Mouse (Mus musculus) embryonic facial prominence, embryonic 13.5 days (tissue): ENCODE data around the gene D7Ertd443e. TPM values are rescaled to one million over a fixed set of nuclear protein-coding genes. Genes with fewer than 3 reads are reported as not detected.

ENCODE experiments used
- ATAC-seq: fragments of 200-750 bp; cut with Nextera tagmentation; 2 replicates; pipeline ENCODE4 v1.8.0; 2017; ENCODE audit warnings: low read depth; ENCODE audit not compliant: insufficient number of reproducible peaks, insufficient read depth, low FRiP score, low TSS enrichment
- H3K27ac ChIP-seq: fragments of 300-500 bp; sonication (generic); 2 replicates; pipeline ENCODE4 v1.5.1; 2015; ENCODE audit warnings: moderate library complexity, mild to moderate bottlenecking, inconsistent platforms
- H3K27me3 ChIP-seq: fragments of 300-500 bp; sonication (generic); 2 replicates; pipeline ENCODE4 v1.6.1; 2015; ENCODE audit warnings: mild to moderate bottlenecking, inconsistent platforms
- H3K36me3 ChIP-seq: fragments of 300-500 bp; sonication (generic); 2 replicates; pipeline ENCODE4 v1.6.1; 2015; ENCODE audit warnings: mild to moderate bottlenecking, inconsistent platforms
- H3K4me1 ChIP-seq: fragments of 300-500 bp; sonication (generic); 2 replicates; pipeline ENCODE4 v1.6.1; 2015; ENCODE audit warnings: inconsistent platforms
- H3K4me2 ChIP-seq: fragments of 300-500 bp; sonication (generic); 2 replicates; pipeline ENCODE4 v1.6.1; 2015; ENCODE audit warnings: moderate library complexity, mild to moderate bottlenecking, inconsistent platforms
- H3K4me3 ChIP-seq: fragments of 300-500 bp; sonication (generic); 2 replicates; pipeline ENCODE4 v1.5.1; 2015; ENCODE audit warnings: mild to moderate bottlenecking, inconsistent platforms
- H3K9ac ChIP-seq: fragments of 300-500 bp; sonication (generic); 2 replicates; pipeline ENCODE4 v1.6.1; 2015; ENCODE audit warnings: mild to moderate bottlenecking, inconsistent platforms
- H3K9me3 ChIP-seq: fragments of 300-500 bp; sonication (generic); 2 replicates; pipeline ENCODE4 v1.6.1; 2016; ENCODE audit warnings: inconsistent platforms
- WGBS: fragments of 180-500 bp; shearing (Covaris S2); methylation state at CpG from one replicate; pipeline ENCODE4 v1.1.7; 2015; ENCODE audit warnings: mixed read lengths; 5-methylcytosine and 5-hydroxymethylcytosine counted together
- polyA plus RNA-seq: library from polyadenylated mRNA; unstranded; fragments of >200 nt; fragmentation: Nextera tagmentation; extraction: Ambion mirVana; gene quantifications from 2 replicates; pipeline ENCODE4 v1.2.1, GENCODE M21; 2015

Gene D7Ertd443e
- polyA plus RNA-seq, 1 experiment from 2014 or later = 0.08 TPM

DNA sequence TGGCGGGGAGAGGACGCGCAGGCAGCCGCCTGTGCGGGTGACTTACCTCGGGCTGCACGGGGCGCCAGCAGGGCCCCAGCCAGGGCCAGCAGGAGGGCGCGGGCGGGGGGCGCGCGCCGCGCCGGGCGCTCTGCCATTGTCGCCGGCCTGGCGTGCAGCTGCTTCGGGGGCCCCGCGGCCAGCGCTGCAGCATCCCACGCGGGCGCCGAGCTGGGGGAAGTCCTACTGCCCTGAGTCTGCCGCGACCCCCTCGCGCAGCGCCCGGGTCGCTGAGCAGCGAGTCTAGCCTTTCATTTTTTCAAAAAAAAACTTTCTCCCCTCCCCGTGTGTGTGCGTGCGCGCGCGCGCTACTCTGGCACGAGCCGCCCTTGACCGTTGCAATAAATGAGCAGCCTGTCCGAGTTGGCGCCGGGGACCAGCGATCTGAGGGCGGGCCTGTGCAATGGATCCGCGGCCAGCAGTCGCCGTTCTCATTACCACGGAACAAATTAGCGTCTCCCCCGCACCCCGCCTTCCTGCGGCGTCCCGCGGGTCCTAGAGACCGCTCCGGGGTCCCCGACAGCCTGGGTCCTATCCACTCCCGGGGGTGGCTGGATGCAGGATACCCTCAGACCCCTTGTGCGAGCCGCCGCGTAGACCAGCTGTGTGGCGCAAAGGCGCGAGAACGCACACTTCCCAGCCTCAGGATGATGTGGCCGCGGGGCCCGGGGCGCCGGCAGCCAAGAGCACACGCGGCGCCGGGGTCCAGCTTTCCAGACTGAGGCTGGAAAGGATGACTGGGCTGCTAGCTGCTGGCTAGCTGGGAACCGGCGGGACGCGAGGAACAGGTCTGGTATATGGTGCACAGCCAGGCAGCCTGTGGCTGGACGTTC, 160.5 kb downstream of the D7Ertd443e start:
- H3K9ac ChIP-seq = peak overlapping the region; percentile 75
- H3K9me3 ChIP-seq = no peaks in the 10 kb centered on the region
- H3K27me3 ChIP-seq = peaks cover 35% of the 10 kb centered on the region
- peak overlapping the region; percentile 99 for H3K4me2 ChIP-seq
- peaks cover 7% of the 10 kb centered on the region; the same call in 1 of the 2 replicates for H3K4me1 ChIP-seq
- peak overlapping the region; percentile 63 for H3K27ac ChIP-seq
- H3K36me3 ChIP-seq = no peaks in the 10 kb centered on the region
- peak; percentile 38; the same call in 1 of the 2 replicates for ATAC-seq
- peak overlapping the region; percentile 69 for H3K4me3 ChIP-seq
- WGBS = under 1% methylated on average over 90 of the region's 90 CpGs

DNA sequence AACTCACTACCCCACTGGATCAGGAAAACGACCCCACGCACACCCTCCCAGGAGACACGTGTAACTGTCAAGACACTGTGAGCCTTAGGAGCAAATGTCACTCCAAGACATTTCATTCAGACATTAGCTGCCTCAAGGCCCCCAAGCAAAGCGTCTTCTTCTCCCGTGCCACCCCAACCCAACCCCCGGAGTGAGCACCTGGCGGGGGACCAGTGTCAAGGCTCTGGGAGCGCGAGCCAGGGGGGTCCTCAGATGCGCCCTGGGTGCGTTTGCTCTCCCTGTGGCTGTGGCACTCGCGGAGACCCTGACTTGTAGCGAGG, 161.1 kb downstream of the D7Ertd443e start:
- peak; percentile 48; the same call in 1 of the 2 replicates for ATAC-seq
- 1% methylated on average over 14 of the region's 14 CpGs for WGBS
- peaks cover 35% of the 10 kb centered on the region for H3K27me3 ChIP-seq
- peak overlapping the region; percentile 69 for H3K4me3 ChIP-seq
- no peaks in the 10 kb centered on the region for H3K9me3 ChIP-seq
- H3K27ac ChIP-seq = peak overlapping the region; percentile 63
- peak overlapping the region; percentile 99 for H3K4me2 ChIP-seq
- peak overlapping the region; percentile 75 for H3K9ac ChIP-seq
- no peaks in the 10 kb centered on the region for H3K36me3 ChIP-seq
- H3K4me1 ChIP-seq = peaks cover 7% of the 10 kb centered on the region; the same call in 1 of the 2 replicates

DNA sequence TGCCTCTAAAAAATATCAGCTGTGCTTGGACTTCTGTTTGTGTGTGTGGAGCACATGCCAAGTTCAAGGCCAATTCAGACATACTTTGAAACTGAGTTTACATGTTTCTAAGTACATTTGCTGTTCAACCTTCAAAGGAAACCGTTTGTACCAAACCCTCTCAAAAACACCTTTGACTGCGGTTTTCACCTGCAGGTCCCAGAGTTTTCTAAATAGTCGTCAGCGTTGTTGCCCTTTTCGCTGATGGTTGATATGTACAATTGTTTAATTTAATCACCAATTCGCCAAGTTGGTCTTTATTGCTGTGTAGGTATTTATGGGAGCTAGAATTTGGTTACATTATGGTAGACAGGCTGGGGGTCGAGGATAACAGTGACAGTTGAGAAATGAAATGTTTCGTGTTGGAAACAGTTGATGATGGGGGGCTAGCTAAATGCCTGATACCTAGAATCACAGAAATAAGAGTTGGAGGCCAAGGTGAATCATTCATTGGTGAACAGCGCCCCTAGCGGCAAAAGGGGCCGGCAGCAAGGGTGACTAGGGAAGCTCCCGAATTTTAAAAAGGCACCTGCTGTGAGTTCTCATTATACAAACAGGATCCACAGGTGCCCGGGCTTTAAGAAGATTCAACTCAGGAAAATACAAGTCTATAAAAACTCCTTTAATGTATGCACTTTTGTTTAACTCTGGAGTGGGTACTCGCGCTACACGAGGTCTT, 161.9 kb downstream of the D7Ertd443e start:
- peaks cover 7% of the 10 kb centered on the region; the same call in 1 of the 2 replicates for H3K4me1 ChIP-seq
- no peak overlapping the region for H3K9ac ChIP-seq
- WGBS = 30% methylated on average over 16 of the region's 16 CpGs
- H3K4me3 ChIP-seq = peak overlapping the region; percentile 69
- no peak overlapping the region for H3K27ac ChIP-seq
- no peaks in the 10 kb centered on the region for H3K36me3 ChIP-seq
- peak overlapping the region; percentile 99 for H3K4me2 ChIP-seq
- no peak for ATAC-seq
- H3K9me3 ChIP-seq = no peaks in the 10 kb centered on the region
- peaks cover 32% of the 10 kb centered on the region for H3K27me3 ChIP-seq

Other genes with a start within 250 kb of the D7Ertd443e start
- 4.2 and 6.1 TPM in 2 replicates for gene Adam12, start 153.5 kb downstream of the D7Ertd443e start, polyA plus RNA-seq